Mouse (Mus musculus) testis, adult 2 months (tissue): ENCODE data around the gene Akap1. TPM values are rescaled to one million over a fixed set of nuclear protein-coding genes. Genes with fewer than 3 reads are reported as not detected.

ENCODE experiments used
- H3K27ac ChIP-seq: fragments of 200-500 bp; 2 replicates; pipeline ENCODE4 v1.5.1; 2012; ENCODE audit warnings: low read depth, low read length; ENCODE audit not compliant: control insufficient read depth, insufficient read depth
- H3K27me3 ChIP-seq: fragments of 200-500 bp; 2 replicates; pipeline ENCODE4 v1.6.1; 2012; ENCODE audit warnings: mild to moderate bottlenecking, low read length, moderate library complexity; ENCODE audit not compliant: control insufficient read depth, insufficient read depth
- H3K36me3 ChIP-seq: fragments of 200-500 bp; 2 replicates; pipeline ENCODE4 v1.6.1; 2012; ENCODE audit warnings: mild to moderate bottlenecking, low read length; ENCODE audit not compliant: control insufficient read depth, insufficient read depth
- H3K4me1 ChIP-seq: fragments of 200-500 bp; 2 replicates; pipeline ENCODE4 v1.6.1; 2012; ENCODE audit warnings: low read length; ENCODE audit not compliant: control insufficient read depth, insufficient read depth
- H3K4me3 ChIP-seq: fragments of 200-500 bp; 2 replicates; pipeline ENCODE4 v1.5.1; 2012; ENCODE audit warnings: low read depth, mild to moderate bottlenecking, low read length, moderate library complexity, mixed read lengths; ENCODE audit not compliant: control insufficient read depth
- CTCF ChIP-seq: fragments of 200-500 bp; IDR thresholded peaks from 2 replicates; pipeline ENCODE4 v1.5.1; 2012; ENCODE audit warnings: low read depth, mild to moderate bottlenecking, inconsistent platforms, low read length, moderate library complexity; ENCODE audit not compliant: control insufficient read depth, insufficient read depth, insufficient replicate concordance
- POLR2A ChIP-seq: fragments of 200-500 bp; IDR thresholded peaks from 2 replicates; pipeline ENCODE4 v1.6.1; 2012; ENCODE audit warnings: low read depth, mild to moderate bottlenecking, inconsistent platforms, low read length, moderate library complexity; ENCODE audit not compliant: control insufficient read depth
- polyA plus RNA-seq: library from polyadenylated mRNA; depleted of rRNA; stranded (reverse); fragments of >200 nt; gene quantifications from 2 replicates; pipeline ENCODE4 v1.2.3, GENCODE M21; 2012

Akap1 gene
- polyA plus RNA-seq, 1 experiment = 558 TPM

GRCm38 (mm10) chr11:88847281-88848006 lies 16.9 kb downstream of the Akap1 start:
- no peak for TF ChIP-seq POLR2A
- TF ChIP-seq CTCF = no peak
- H3K27ac ChIP-seq = no peak overlapping the region
- peak overlapping the region; percentile 54 for H3K4me3 ChIP-seq
- no peaks in the 10 kb centered on the region for H3K36me3 ChIP-seq
- peaks cover 4% of the 10 kb centered on the region for H3K4me1 ChIP-seq
- no peaks in the 10 kb centered on the region for H3K27me3 ChIP-seq

- H3K36me3 ChIP-seq = no peaks in the 10 kb centered on the region
- peaks cover 4% of the 10 kb centered on the region for H3K4me1 ChIP-seq
- H3K4me3 ChIP-seq = peak overlapping the region; percentile 54
- H3K27me3 ChIP-seq = no peaks in the 10 kb centered on the region
- no peak overlapping the region for H3K27ac ChIP-seq
- TF ChIP-seq CTCF = no peak
- TF ChIP-seq POLR2A = no peak
These were observed 20.0 kb downstream of the Akap1 start for GRCm38 (mm10) chr11:88844384-88844783.

GRCm38 (mm10) chr11:88843305-88843704 lies 21.1 kb downstream of the Akap1 start:
- Histone ChIP-seq H3K27ac (no peak overlapping the region), H3K36me3 (no peaks in the 10 kb centered on the region), H3K4me3 (peak overlapping the region; percentile 54), H3K27me3 (no peaks in the 10 kb centered on the region), H3K4me1 (peaks cover 2% of the 10 kb centered on the region; the same call in 1 of the 2 replicates)
- TF ChIP-seq CTCF = no peak
- TF ChIP-seq POLR2A = no peak

- Histone ChIP-seq H3K27me3 (no peaks in the 10 kb centered on the region), H3K4me3 (no peak overlapping the region; the same call in 1 of the 2 replicates), H3K27ac (no peak overlapping the region), H3K36me3 (no peaks in the 10 kb centered on the region), H3K4me1 (peaks cover 2% of the 10 kb centered on the region; the same call in 1 of the 2 replicates)
- TF ChIP-seq POLR2A = no peak
- no peak for TF ChIP-seq CTCF
These were observed 21.9 kb downstream of the Akap1 start for GRCm38 (mm10) chr11:88842315-88842975.

GRCm38 (mm10) chr11:88841406-88841805 lies 23.0 kb downstream of the Akap1 start:
- Histone ChIP-seq H3K4me3 (no peak overlapping the region), H3K36me3 (no peaks in the 10 kb centered on the region), H3K27me3 (no peaks in the 10 kb centered on the region), H3K4me1 (no peaks in the 10 kb centered on the region), H3K27ac (no peak overlapping the region)
- no peak for TF ChIP-seq POLR2A
- no peak for TF ChIP-seq CTCF

GRCm38 (mm10) chr11:88840724-88841350 lies 23.5 kb downstream of the Akap1 start:
- TF ChIP-seq POLR2A = no peak
- no peak overlapping the region for H3K4me3 ChIP-seq
- H3K27ac ChIP-seq = no peak overlapping the region
- H3K27me3 ChIP-seq = no peaks in the 10 kb centered on the region
- H3K36me3 ChIP-seq = no peaks in the 10 kb centered on the region
- no peaks in the 10 kb centered on the region for H3K4me1 ChIP-seq

GRCm38 (mm10) chr11:88840292-88840691 lies 24.1 kb downstream of the Akap1 start:
- TF ChIP-seq CTCF = no peak
- no peak for TF ChIP-seq POLR2A
- Histone ChIP-seq H3K4me3 (no peak overlapping the region), H3K36me3 (no peaks in the 10 kb centered on the region)

More at GRCm38 (mm10) chr11:88840292-88840691, 24.1 kb downstream of the Akap1 start:
- Histone ChIP-seq H3K27me3 (no peaks in the 10 kb centered on the region), H3K27ac (no peak overlapping the region), H3K4me1 (no peaks in the 10 kb centered on the region)
